Mouse (Mus musculus) left cerebral cortex, adult 18-20 months (tissue): ENCODE measurements around the gene 9130019O22Rik. TPM values are rescaled to one million over a fixed set of nuclear protein-coding genes. Genes with fewer than 3 reads are reported as not detected.
A peak's percentile ranks its signal among the peaks of the same experiment; 100 is the strongest.
"Not testable (repeated sequence)": the region's sequence is repeated elsewhere in the genome, so short reads cannot be mapped to it uniquely, and the experiment has no call there.

Experiments used
- DNase-seq, 2 experiments: peaks; one replicate each; pipeline ENCODE4 v3.0.0; 2021 to 2022; ENCODE audit warnings: low spot score in 2 of 2, mixed read lengths in 1 of 2
- total RNA-seq, 2 experiments: library from RNA; stranded (reverse); gene quantifications; 2 replicates each; pipeline ENCODE4 v1.2.3; 2021

Gene 9130019O22Rik
- total RNA-seq, 2 experiments from 2014 or later = 3.9 to 4.8 TPM

DNA sequence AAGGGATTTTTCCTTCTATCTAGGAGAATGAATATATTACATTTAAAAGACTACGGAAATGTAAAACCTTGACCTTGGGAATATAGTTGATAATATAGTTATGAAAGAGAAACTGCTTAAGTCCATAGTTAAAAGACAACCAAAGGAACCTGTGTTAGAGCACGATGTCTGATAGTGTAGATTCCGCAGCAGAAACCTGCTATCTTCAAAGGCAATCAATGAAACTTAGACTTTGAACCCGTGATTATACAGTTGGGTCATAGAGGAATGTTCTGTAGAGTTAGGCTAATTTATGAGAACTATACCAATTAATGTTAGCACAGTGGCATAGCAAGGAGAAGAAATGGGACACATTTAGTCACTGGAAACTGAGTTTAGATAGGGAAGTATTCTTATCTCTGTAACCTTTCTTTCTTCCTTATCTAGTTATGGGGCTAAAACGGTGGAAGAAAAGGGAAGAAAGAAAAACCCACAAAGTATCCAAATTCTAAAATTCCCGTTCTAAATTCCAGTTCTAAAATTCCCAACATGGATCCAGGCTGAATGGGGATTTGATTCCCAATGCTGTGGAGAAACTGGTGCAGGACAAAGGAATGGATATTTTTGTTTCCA, 8.6 kb downstream of the 9130019O22Rik start:
- no peak for DNase-seq

DNA sequence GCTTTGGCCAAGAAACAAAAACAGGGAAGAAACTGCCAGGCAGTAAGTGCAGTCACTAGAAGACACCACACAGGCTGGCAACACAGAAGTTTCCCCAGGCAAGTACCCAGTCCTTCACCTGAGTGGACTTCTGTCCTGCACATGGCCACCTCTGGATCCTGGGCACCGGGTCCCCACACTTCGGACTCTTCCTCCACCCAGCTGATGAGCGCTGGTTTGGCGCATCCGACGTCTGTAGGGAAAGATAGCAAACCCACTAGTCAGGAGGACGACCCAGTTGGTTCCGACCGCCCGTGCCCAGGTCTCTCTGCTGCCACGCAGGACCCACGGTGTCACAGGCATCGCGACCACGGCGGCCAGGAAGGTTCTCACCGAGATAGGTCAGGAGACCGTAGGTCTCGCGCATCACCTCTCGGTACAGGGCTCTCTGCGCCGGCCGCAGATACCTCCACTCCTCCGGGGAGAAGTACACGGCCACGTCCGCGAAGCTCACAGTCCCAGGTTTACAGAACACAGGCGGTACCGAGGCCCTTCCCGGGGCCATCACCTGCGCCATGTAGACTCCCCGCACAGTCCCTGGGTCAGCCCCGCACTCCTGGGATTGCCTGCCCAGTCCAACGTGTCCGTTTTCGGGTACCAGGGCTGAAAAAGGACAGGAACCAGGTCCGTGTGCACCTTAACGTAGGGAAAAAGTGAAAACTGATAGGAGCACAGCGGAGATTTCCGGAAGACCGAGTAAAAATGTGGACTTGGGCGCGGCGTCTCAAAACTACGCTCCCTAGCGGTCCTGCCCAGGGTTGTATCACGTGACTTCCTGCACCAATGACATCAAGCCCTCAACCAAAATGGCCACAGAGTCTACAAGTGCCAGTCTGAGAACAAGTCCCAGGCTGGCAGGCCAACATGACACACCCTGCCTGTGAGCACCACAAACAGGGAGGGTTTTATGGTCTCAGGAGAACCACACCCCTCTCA, 11.4 kb downstream of the 9130019O22Rik start, which contains the start of gene Zfp747:
TSS of gene Zfp747 (minus strand) at position 780 of the 975 bp plus-strand sequence.
- peak; percentile 93 to 94 for DNase-seq

- DNase-seq = not testable (repeated sequence)
Measured at GRCm38 (mm10) chr7:127371870-127372269, 15.1 kb downstream of the 9130019O22Rik start.

DNA sequence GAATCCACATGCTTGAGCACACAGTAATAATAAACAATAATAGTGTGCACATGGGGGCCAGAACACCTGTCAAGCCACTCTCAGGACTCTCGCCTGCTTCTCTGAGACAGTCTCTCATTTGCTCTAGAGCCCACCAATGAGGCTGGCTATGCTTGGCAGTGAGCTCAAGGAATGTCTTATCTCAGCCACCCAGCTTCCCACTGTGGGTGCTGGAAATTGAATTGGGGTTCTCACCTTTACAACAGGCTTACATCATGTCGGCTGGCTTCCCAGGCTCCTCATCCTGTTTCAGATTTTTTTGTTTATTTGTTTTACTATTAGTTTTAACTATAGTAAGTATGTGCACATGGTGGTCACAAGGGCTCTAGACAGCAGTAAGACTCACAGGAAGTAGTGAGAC, 15.8 kb downstream of the 9130019O22Rik start:
- DNase-seq = no peak

DNA sequence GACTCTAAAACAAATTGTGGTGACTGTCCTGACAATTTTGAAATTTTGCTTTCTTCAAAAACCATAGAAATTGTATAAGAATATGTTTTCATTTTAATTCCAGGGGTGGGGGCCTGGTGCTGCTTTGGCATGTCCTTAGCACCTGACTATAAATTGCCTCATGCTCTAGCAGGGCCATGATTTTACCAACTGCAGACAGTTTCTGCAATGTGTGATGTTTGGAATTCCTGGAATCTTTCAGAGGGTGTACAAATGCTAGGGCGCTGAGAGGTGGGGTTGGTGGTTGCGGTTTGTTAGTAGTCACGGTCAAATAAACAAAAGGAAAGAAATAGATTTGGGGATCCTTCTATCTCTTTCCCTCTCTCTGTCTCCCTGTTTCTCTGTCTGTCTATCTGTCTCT, 20.7 kb downstream of the 9130019O22Rik start:
- no peak for DNase-seq

DNA sequence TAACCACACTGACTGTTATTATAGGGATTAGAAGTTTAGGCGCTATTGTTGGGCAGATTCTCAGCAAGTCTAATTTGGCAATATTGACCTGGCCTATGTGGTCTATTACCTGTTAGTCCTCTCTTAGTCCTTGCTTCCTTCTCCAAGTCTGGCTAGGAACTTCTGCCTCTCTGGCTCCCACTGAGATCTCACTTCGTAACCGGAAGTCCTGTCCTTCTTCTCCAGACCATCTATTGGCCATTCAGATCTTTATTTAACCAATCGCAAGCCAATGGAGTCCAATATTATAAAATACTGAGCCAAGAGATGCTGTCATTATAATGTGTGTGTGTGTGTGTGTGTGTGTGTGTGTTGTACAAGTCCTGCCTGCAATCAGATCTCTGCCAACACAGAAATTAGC, 22.8 kb downstream of the 9130019O22Rik start:
- no peak for DNase-seq

DNA sequence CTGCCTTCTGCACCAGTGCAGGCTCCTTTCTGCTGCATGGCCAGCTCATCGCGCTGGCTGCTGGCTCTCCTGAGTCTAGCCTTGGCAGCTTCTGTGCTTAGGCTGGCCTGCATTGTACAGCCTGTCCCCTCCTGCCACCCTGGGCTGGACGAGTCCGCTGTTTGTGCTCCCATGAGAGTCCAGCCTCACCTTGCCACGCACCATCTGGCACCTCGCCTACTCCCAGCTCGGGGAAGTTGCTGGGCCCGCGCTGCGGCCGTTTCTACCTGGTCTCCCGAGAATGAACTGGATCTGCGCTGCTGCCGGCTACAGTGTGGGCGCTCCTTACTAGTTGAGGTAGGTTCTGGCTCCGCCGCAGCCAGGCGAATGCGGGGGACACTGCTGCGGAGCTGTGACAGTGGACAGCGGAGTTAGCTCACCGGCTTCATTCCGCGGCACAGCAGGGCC, 23.5 kb downstream of the 9130019O22Rik start:
- DNase-seq = peak; percentile 34 to 59

- DNase-seq = not testable (repeated sequence)
Measured at GRCm38 (mm10) chr7:127362418-127362817, 24.5 kb downstream of the 9130019O22Rik start.

GRCm38 (mm10) chr7:127361449-127361848, 25.5 kb downstream of the 9130019O22Rik start:
- DNase-seq = no peak

DNA sequence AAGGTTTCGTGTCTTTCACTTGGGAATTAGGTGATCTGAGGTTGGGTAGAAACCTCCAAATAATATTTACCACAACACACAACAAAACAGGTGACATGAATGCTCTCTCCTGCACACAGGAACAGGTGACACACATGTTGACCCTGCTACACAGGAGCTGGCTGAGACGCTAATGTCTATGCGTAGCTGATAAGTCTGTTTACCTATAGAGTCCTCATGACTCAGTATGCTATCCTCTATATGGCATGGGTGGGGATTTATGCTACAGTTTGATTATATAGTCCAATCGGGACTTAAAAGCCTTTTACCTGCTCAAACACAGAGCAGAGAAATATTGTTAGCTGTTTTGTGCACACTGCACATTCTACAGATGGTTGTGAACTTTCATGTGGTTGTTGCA, 26.7 kb downstream of the 9130019O22Rik start:
- no peak for DNase-seq

GRCm38 (mm10) chr7:127358472-127358871, 28.5 kb downstream of the 9130019O22Rik start:
- DNase-seq = no peak

- DNase-seq = no peak
Measured at GRCm38 (mm10) chr7:127357871-127358270, 29.1 kb downstream of the 9130019O22Rik start.

DNA sequence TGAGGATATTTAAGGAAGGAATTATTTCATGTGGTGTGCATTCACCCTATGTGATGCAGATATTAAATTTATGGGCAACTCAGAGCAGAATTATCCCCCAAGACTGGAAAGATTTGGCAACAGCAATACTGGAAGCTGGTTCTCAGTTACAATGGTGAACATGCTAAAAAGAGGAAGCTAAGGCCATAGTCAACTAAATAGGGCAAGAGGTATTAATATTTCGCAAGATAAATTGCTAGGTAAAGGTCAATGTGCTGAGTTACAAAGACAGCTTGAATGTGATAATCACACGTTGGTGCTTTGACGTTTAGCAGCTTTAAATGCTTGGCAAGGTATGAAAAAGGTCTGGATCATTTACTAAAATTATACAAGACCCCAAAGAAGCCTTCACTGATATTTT, 31.2 kb downstream of the 9130019O22Rik start:
- DNase-seq = no peak

- DNase-seq = no peak
Measured at GRCm38 (mm10) chr7:127351230-127352004, 35.5 kb downstream of the 9130019O22Rik start.

- DNase-seq = no peak
Measured at GRCm38 (mm10) chr7:127346676-127347075, 40.3 kb downstream of the 9130019O22Rik start.

DNA sequence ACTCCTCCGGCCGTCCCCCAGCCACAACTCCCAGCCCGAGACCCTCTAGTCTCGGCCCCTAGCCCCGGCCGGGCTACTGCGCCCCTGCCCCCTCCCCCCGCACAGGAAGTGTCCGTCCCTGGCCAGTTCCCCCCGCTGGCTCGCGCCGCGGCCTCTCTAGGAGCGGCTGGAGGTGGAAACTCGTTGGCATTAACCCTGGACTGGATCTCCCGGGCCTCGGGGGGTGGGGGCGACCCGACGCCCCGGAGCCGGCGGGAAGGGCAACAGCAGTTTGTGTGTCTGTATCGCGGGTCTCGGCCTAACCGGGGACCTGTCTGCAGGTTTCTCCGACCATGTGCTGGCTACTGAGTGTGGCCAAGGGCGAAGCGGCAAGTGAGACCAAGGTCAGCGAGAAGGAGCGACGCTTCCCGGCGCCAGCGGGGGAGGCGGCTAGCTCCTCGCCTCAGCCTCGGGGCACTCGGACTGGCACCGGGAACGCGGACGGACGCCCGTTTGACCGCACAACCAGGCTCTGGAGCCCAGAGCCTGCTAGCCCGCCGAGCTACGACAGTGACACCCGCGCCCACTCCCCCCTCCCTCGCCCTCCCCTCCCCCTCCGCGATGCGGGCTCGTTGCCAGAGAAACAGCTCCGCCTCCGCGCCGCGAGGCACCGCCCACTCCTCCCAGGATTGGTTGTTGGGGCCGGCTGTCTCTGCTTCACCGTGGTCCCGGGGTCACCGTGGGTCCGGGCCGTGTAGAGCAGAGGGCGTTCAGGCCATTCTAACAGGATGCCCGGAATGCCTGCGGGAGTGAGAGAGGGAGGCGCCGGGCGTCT, 41.2 kb downstream of the 9130019O22Rik start, which contains the start of gene Zfp768:
TSS of gene Zfp768 (minus strand) at position 78 of the 814 bp plus-strand sequence.
- DNase-seq = peak; percentile 82 to 86

- peak; percentile 23 to 39 for DNase-seq
Measured at GRCm38 (mm10) chr7:127345092-127345491, 41.9 kb downstream of the 9130019O22Rik start.

- DNase-seq = no peak
Measured at GRCm38 (mm10) chr7:127344371-127344770, 42.6 kb downstream of the 9130019O22Rik start.

DNA sequence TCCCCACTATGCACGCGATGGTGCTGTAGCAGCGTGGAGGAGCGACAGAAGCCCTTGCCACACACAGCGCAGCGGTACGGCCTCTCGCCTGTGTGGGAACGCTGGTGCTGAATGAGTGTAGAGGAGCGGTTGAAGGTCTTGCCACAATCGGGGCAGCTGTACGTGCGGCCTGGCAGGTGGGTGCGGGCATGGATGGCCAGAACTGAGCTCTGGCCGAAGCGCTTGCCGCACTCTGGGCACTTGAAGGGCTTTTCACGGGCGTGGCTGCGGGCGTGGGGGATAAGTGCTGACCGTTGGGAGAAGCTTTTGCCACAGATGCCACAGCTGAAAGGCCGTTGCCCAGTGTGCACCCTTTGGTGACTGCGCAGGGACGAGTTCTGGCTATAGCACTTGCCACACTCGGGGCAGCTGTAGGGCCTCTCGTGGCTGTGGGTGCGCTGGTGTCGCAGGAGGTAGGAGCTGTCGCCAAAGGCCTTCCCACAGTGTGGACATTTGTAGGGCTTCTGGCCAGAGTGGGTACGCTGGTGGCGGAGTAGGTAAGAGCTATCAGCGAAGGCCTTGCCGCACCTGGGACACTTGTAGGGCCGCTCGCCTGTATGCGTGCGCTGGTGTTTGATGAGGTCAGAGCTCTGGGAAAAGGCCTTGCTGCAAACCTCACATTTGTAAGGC, 43.5 kb downstream of the 9130019O22Rik start:
- no peak for DNase-seq

DNA sequence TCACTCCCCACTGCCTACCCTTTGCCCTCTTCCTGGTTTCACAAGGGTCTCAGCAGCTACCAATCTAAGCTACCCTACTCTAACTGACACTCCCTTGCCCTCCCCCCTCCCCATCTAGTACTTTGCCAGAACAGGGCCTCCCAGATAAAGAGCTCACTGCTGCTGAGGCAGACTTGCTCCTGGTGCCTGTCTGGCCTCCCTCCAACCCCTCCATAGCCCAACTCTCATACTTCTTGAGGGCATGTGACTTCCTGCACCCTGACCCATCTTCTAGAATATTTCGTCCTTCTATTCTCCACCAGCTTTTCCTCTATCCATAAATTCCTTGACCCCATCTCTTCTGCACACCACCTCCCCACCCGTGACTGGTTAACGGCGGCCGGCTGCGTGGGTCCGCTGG, 44.1 kb downstream of the 9130019O22Rik start:
- DNase-seq = no peak
